Mouse (Mus musculus) embryonic facial prominence, embryonic 11.5 days (tissue): ENCODE measurements around the gene Fam186b. TPM values are rescaled to one million over a fixed set of nuclear protein-coding genes. Genes with fewer than 3 reads are reported as not detected.
A peak's percentile ranks its signal among the peaks of the same experiment; 100 is the strongest.

Experiments used
- ATAC-seq: fragments of 200-750 bp; cut with Nextera tagmentation; replicated peaks from 2 replicates; pipeline ENCODE4 v1.8.0; 2017; ENCODE audit warnings: low read depth; ENCODE audit not compliant: insufficient number of reproducible peaks, low FRiP score, low TSS enrichment
- DNase-seq: peaks from one replicate; pipeline ENCODE4 v3.0.0-alpha.2; 2015; ENCODE audit warnings: low spot score
- H3K27ac ChIP-seq: fragments of 300-500 bp; sonication (generic); replicated peaks from 2 replicates; pipeline ENCODE4 v1.5.1; 2014; ENCODE audit warnings: mild to moderate bottlenecking, low read depth, low read length, control low read depth
- H3K27me3 ChIP-seq: fragments of 300-500 bp; sonication (generic); 2 replicates; pipeline ENCODE4 v1.6.1; 2014; ENCODE audit warnings: mild to moderate bottlenecking, low read length, moderate library complexity, mixed read lengths; ENCODE audit not compliant: control insufficient read depth, insufficient read depth
- H3K36me3 ChIP-seq: fragments of 300-500 bp; sonication (generic); replicated peaks from 2 replicates; pipeline ENCODE4 v1.6.1; 2014; ENCODE audit warnings: low read depth, mild to moderate bottlenecking, low read length, moderate library complexity, mixed read lengths; ENCODE audit not compliant: control insufficient read depth, insufficient read depth
- H3K4me1 ChIP-seq: fragments of 300-500 bp; sonication (generic); 2 replicates; pipeline ENCODE4 v1.6.1; 2014; ENCODE audit warnings: low read length, mixed read lengths; ENCODE audit not compliant: control insufficient read depth, insufficient read depth
- H3K4me2 ChIP-seq: fragments of 300-500 bp; sonication (generic); 2 replicates; pipeline ENCODE4 v1.6.1; 2014; ENCODE audit warnings: low read depth, mild to moderate bottlenecking, control low read depth, low read length, moderate library complexity
- H3K4me3 ChIP-seq: fragments of 300-500 bp; sonication (generic); 2 replicates; pipeline ENCODE4 v1.5.1; 2014; ENCODE audit warnings: low read depth, low read length, control low read depth
- H3K9ac ChIP-seq: fragments of 300-500 bp; sonication (generic); replicated peaks from 2 replicates; pipeline ENCODE4 v1.6.1; 2014; ENCODE audit warnings: mild to moderate bottlenecking, control low read depth, low read length
- H3K9me3 ChIP-seq: fragments of 300-500 bp; sonication (generic); replicated peaks from 2 replicates; pipeline ENCODE4 v1.6.1; 2016; ENCODE audit warnings: mild to moderate bottlenecking, low read length, inconsistent platforms, mixed read lengths; ENCODE audit not compliant: control insufficient read depth
- WGBS: fragments of 180-500 bp; shearing (Covaris S2); extraction: QIAGEN DNeasy Blood & Tissue Kit; methylation state at CpG from one replicate; pipeline ENCODE4 v1.1.7; 2014; 5-methylcytosine and 5-hydroxymethylcytosine counted together
- polyA plus RNA-seq: library from polyadenylated mRNA; unstranded; fragments of >200 nt; fragmentation: Nextera tagmentation; extraction: Ambion mirVana; gene quantifications from 2 replicates; pipeline ENCODE4 v1.2.1, GENCODE M21; 2014

Gene Fam186b
- polyA plus RNA-seq, 1 experiment from 2014 or later: 0.08 TPM

DNA sequence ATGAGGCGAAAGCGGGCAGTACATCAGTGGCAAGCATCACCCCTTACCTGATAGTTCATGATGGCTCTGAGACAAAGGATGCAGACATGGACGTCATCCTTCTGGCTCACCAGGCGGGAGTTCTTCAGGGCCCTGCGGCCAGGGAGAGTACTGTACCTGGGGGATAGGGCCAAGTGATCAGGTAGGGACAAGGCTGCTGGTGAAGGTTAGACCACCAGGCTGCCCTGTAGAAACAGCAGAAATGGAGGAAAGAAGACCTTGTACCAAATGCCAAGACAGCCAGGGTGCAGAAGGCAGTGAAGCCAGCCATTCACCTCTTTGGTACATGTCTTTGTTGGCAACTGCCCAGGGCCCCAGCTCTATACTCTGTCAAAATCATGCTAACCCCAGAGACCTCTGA lies 32.3 kb upstream of the Fam186b start:
- Histone ChIP-seq H3K27me3 (no peaks in the 10 kb centered on the region), H3K9ac (no peak overlapping the region), H3K4me3 (no peak overlapping the region), H3K27ac (no peak overlapping the region), H3K9me3 (no peaks in the 10 kb centered on the region), H3K4me1 (peaks cover 8% of the 10 kb centered on the region), H3K4me2 (no peak overlapping the region), H3K36me3 (peaks cover 3% of the 10 kb centered on the region)
- WGBS: 97% methylated on average over 5 of the region's 5 CpGs
- no peak for DNase-seq
- no peak for ATAC-seq

DNA sequence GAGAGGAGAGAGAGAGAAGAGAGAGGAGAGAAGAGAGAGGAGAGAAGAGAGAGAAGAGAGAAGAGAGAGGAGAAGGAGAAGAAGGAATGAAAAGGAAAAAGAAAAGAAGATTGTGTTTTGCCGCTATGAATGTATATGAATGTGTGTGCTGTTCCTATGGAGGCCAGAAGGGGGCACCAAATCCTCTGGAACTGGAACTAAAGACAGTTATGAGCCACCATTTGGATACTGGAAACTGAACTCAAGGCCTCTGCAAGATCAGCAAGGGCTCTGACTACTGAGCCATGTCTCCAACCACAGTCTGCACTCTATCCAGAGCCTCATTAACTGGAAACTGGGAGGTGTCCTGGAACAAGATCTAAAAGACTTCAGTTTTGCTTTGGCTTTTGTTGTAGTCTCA lies 31.3 kb upstream of the Fam186b start:
- no peaks in the 10 kb centered on the region; the same call in 1 of the 2 replicates for H3K4me1 ChIP-seq
- no peak overlapping the region for H3K9ac ChIP-seq
- H3K27ac ChIP-seq: no peak overlapping the region
- H3K9me3 ChIP-seq: no peaks in the 10 kb centered on the region
- WGBS: 65% methylated on average over 1 of the region's 1 CpGs
- no peak overlapping the region for H3K4me3 ChIP-seq
- peak; percentile 68 for DNase-seq
- peaks cover 3% of the 10 kb centered on the region for H3K36me3 ChIP-seq
- no peak overlapping the region for H3K4me2 ChIP-seq
- no peak for ATAC-seq
- H3K27me3 ChIP-seq: no peaks in the 10 kb centered on the region

DNA sequence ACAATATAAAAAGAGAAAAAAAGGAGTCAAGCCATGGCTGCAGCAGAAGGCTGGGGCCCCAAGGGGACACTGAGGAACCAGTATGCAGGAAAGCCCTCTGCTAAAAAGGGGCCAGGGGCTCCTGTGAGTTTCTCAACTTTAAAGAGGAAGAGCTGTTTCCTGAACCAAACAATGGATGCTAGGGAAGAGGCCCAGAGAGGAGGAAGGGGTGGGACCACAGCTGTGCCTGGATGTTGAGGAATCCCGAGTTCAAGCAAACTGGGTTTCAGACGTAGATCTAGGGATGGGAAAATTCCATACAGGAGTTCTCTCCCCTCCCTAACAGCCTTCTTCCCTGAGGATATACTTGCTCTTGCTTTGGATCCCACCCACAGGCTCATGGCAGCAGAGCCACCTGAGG lies 30.7 kb upstream of the Fam186b start:
- H3K27me3 ChIP-seq: no peaks in the 10 kb centered on the region
- H3K36me3 ChIP-seq: peaks cover 7% of the 10 kb centered on the region

DNA sequence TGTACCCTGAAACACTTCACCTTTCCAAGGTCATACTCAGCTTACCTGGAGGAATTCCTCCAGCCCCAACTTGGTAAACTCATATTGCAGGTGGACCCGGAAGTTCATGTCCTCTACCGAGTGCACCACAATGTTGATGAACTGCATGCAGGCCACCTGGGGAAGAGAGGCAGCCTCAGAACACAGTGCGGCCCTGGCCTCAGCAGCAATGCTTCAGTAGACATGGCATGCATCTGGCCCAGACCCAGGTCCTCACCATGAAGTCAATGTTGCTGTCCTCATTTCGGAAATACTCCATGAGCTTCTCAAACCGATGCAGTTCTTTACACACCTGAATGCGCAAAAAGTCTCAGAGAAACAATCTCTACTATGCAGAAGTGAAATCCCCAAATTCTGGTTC lies 29.9 kb upstream of the Fam186b start:
- H3K27me3 ChIP-seq: no peaks in the 10 kb centered on the region
- no peak overlapping the region for H3K9ac ChIP-seq
- WGBS: 91% methylated on average over 6 of the region's 6 CpGs
- no peak overlapping the region for H3K27ac ChIP-seq
- no peak overlapping the region for H3K4me3 ChIP-seq
- peaks cover 13% of the 10 kb centered on the region for H3K36me3 ChIP-seq
- ATAC-seq (no peak), DNase-seq (no peak)
- H3K4me2 ChIP-seq: no peak overlapping the region
- H3K9me3 ChIP-seq: no peaks in the 10 kb centered on the region
- H3K4me1 ChIP-seq: no peaks in the 10 kb centered on the region; the same call in 1 of the 2 replicates

More for the DNA sequence above, 30.7 kb upstream of the Fam186b start:
- DNase-seq: no peak
- Histone ChIP-seq H3K27ac (no peak overlapping the region), H3K9ac (no peak overlapping the region), H3K9me3 (no peaks in the 10 kb centered on the region), H3K4me2 (no peak overlapping the region), H3K4me3 (no peak overlapping the region), H3K4me1 (no peaks in the 10 kb centered on the region; the same call in 1 of the 2 replicates)
- ATAC-seq: no peak
- 52% methylated on average over 2 of the region's 2 CpGs for WGBS

GRCm38 (mm10) chr15:99324151-99324550 lies 28.5 kb upstream of the Fam186b start:
- Histone ChIP-seq H3K4me3 (no peak overlapping the region), H3K36me3 (peaks cover 13% of the 10 kb centered on the region), H3K27me3 (no peaks in the 10 kb centered on the region), H3K9me3 (no peaks in the 10 kb centered on the region), H3K4me2 (no peak overlapping the region), H3K27ac (no peak overlapping the region), H3K9ac (no peak overlapping the region), H3K4me1 (no peaks in the 10 kb centered on the region)
- WGBS: 87% methylated on average over 9 of the region's 9 CpGs
- ATAC-seq: no peak
- DNase-seq: no peak

DNA sequence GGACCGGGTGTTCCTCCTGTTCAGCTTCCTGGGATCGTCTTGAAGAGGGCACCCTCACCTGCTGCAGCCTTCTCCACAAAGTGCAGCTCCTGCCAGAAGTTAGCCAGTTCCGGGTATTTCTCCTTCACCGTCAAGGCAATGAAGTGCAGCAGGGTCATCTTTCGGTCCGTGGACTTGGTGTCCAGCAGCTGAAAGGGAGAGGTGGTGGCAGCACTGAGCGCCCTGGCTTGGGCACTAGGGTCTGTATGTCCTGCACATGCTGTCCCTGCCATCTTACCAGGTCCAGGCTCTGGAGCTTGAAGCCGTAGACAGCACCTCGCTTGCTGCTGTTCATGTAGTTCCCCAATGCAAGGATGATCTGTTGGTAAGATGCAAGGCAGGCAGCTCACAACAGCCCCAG lies 25.3 kb upstream of the Fam186b start:
- WGBS: 84% methylated on average over 9 of the region's 9 CpGs
- Histone ChIP-seq H3K27ac (no peak overlapping the region), H3K27me3 (no peaks in the 10 kb centered on the region), H3K4me2 (no peak overlapping the region), H3K9ac (no peak overlapping the region; the same call in 1 of the 2 replicates), H3K36me3 (peaks cover 13% of the 10 kb centered on the region), H3K4me3 (no peak overlapping the region), H3K4me1 (no peaks in the 10 kb centered on the region), H3K9me3 (no peaks in the 10 kb centered on the region)
- no peak for ATAC-seq
- no peak for DNase-seq

- no peaks in the 10 kb centered on the region for H3K9me3 ChIP-seq
- no peak overlapping the region for H3K9ac ChIP-seq
- no peak overlapping the region for H3K27ac ChIP-seq
- H3K4me2 ChIP-seq: no peak overlapping the region
- ATAC-seq: no peak
- WGBS: 84% methylated on average over 10 of the region's 10 CpGs
- H3K27me3 ChIP-seq: no peaks in the 10 kb centered on the region
- peaks cover 11% of the 10 kb centered on the region for H3K36me3 ChIP-seq
- no peaks in the 10 kb centered on the region for H3K4me1 ChIP-seq
- no peak overlapping the region for H3K4me3 ChIP-seq
- no peak for DNase-seq
Observed at GRCm38 (mm10) chr15:99320168-99320674, 24.5 kb upstream of the Fam186b start.

GRCm38 (mm10) chr15:99319411-99319871 lies 23.8 kb upstream of the Fam186b start:
- Histone ChIP-seq H3K27ac (no peak overlapping the region), H3K36me3 (peaks cover 9% of the 10 kb centered on the region), H3K9me3 (no peaks in the 10 kb centered on the region)

More at GRCm38 (mm10) chr15:99319411-99319871, 23.8 kb upstream of the Fam186b start:
- no peaks in the 10 kb centered on the region for H3K4me1 ChIP-seq
- 87% methylated on average over 3 of the region's 3 CpGs for WGBS
- ATAC-seq (no peak), DNase-seq (no peak)
- no peak overlapping the region for H3K9ac ChIP-seq
- H3K4me3 ChIP-seq: no peak overlapping the region
- no peaks in the 10 kb centered on the region for H3K27me3 ChIP-seq
- H3K4me2 ChIP-seq: no peak overlapping the region
